Mouse (Mus musculus) bone marrow macrophage, adult 2 months (primary cell): Measurements from ENCODE around the gene Abcg8.

Experiments used
- CTCF ChIP-seq: IDR thresholded peaks from 2 replicates; pipeline ENCODE4 v1.5.1; 2012; ENCODE audit warnings: low read depth, mild to moderate bottlenecking, low read length, moderate library complexity
- POLR2A ChIP-seq: IDR thresholded peaks from 2 replicates; pipeline ENCODE4 v1.6.1; 2012; ENCODE audit warnings: mild to moderate bottlenecking, low read depth, low read length, borderline replicate concordance

DNA sequence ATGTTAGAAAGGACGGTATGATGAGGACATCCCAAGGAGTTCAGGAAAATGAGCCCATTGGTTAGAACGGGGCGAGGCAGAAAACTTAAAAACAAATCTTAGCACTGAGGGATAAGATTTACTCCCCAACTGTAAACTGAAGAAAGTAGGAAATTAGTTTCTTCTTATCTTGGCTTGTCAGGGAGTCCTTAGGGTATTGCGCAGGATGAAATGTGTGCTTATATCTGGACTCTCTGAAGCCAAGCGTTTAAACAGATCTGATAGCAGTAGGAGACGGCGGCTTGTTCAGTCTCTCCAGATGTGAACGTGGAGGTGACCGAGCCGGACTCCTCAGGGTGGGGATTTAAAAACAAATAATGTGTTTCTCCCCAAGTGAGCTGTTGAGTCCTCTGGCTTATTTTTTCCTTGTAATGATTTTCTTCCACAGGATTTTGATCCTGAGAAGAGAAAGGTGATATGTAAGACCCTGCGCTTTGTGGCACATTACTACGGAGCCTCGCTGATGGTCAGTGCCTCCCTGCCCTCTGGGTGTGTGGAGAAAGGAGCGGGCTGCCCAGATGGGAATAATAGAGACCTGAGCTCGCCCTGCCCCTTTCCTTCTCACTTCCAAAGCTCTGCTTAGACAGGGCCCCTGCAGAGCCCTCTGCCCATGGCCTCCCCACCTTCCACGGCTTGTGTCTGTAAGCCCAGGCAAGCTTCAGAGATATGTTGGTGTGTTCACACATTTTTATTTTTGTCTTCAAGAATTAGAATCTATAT is 31.6 kb upstream of the Abcg8 start:
- TF ChIP-seq CTCF: no peak
- no peak for TF ChIP-seq POLR2A
